Mouse (Mus musculus) MEL (cell line): ENCODE results near the gene Stum.

Experiments
- CTCF ChIP-seq, 3 experiments: IDR thresholded peaks in 2 of 3; conservative IDR thresholded peaks in 1 of 3; 2 replicates each; pipeline ENCODE4 v1.5.1; 2011 to 2012; ENCODE audit warnings: low read length in 3 of 3, low read depth in 2 of 3, mild to moderate bottlenecking in 2 of 3, improper control_type of control experiment in 1 of 3, inconsistent platforms in 1 of 3, mixed read lengths in 1 of 3, moderate library complexity in 1 of 3; ENCODE audit not compliant: control insufficient read depth in 1 of 3, insufficient read depth in 1 of 3, poor library complexity in 1 of 3, severe bottlenecking in 1 of 3
- POLR2AphosphoS2 ChIP-seq: IDR thresholded peaks from 2 replicates; pipeline ENCODE4 v1.6.1; 2011; ENCODE audit warnings: low read length, improper control_type of control experiment
- SMC3 ChIP-seq: IDR thresholded peaks from 2 replicates; pipeline ENCODE4 v1.6.1; 2011; ENCODE audit warnings: low read depth, low read length, improper control_type of control experiment
- TBP ChIP-seq: IDR thresholded peaks from 2 replicates; pipeline ENCODE4 v1.8.0; 2011; ENCODE audit warnings: low read depth, low read length, improper control_type of control experiment
- UBTF ChIP-seq: IDR thresholded peaks from 2 replicates; pipeline ENCODE4 v1.6.1; 2012; ENCODE audit warnings: low read depth, mild to moderate bottlenecking, inconsistent platforms, low read length, improper control_type of control experiment, moderate library complexity, borderline replicate concordance; ENCODE audit not compliant: insufficient read depth
- ZKSCAN1 ChIP-seq: IDR thresholded peaks from 2 replicates; pipeline ENCODE4 v1.6.1; 2012; ENCODE audit warnings: low read depth, mild to moderate bottlenecking, inconsistent platforms, low read length, improper control_type of control experiment, moderate library complexity

- TF ChIP-seq CTCF (IDR thresholded peaks at IDR 0.05 in 2 of 3, conservative IDR thresholded peaks at IDR 0.05 in 1 of 3; ENCODE audit: control insufficient read depth in 1 of 3, insufficient read depth in 1 of 3, low read depth in 2 of 3, low read length in 3 of 3, poor library complexity in 1 of 3, severe bottlenecking in 1 of 3), result no peak
- no peak for TF ChIP-seq UBTF
- TF ChIP-seq POLR2AphosphoS2, result no peak
- no peak for TF ChIP-seq TBP
- TF ChIP-seq SMC3, result no peak
- no peak for TF ChIP-seq ZKSCAN1
Measured at GRCm38 (mm10) chr1:180500641-180501040, 17.3 kb upstream of the Stum start.
